Mouse (Mus musculus) heart, embryonic 12.5 days (tissue): ENCODE results near the gene Slc25a51. TPM values are rescaled to one million over a fixed set of nuclear protein-coding genes. Genes with fewer than 3 reads are reported as not detected.

Experiments used
- ATAC-seq: fragments of 200-750 bp; cut with Nextera tagmentation; 2 replicates; pipeline ENCODE4 v1.8.0; 2017; ENCODE audit warnings: moderate TSS enrichment, moderate library complexity; ENCODE audit not compliant: insufficient number of reproducible peaks, low FRiP score
- H3K27ac ChIP-seq: fragments of 300-500 bp; sonication (generic); 2 replicates; pipeline ENCODE4 v1.5.1; 2016; ENCODE audit warnings: mild to moderate bottlenecking, moderate library complexity; ENCODE audit not compliant: poor library complexity, severe bottlenecking
- H3K27me3 ChIP-seq: fragments of 300-500 bp; sonication (generic); replicated peaks from 2 replicates; pipeline ENCODE4 v1.6.1; 2016; ENCODE audit warnings: mild to moderate bottlenecking, moderate library complexity
- H3K36me3 ChIP-seq: fragments of 300-500 bp; sonication (generic); 2 replicates; pipeline ENCODE4 v1.6.1; 2016; ENCODE audit warnings: mild to moderate bottlenecking, moderate library complexity
- H3K4me1 ChIP-seq: fragments of 300-500 bp; sonication (generic); replicated peaks from 2 replicates; pipeline ENCODE4 v1.6.1; 2016; ENCODE audit warnings: mild to moderate bottlenecking
- H3K4me2 ChIP-seq: fragments of 300-500 bp; sonication (generic); 2 replicates; pipeline ENCODE4 v1.6.1; 2016; ENCODE audit warnings: mild to moderate bottlenecking, moderate library complexity
- H3K4me3 ChIP-seq: fragments of 300-500 bp; sonication (generic); 2 replicates; pipeline ENCODE4 v1.5.1; 2016; ENCODE audit warnings: mild to moderate bottlenecking
- H3K9ac ChIP-seq: fragments of 300-500 bp; sonication (generic); 2 replicates; pipeline ENCODE4 v1.6.1; 2016; ENCODE audit warnings: mild to moderate bottlenecking, moderate library complexity
- H3K9me3 ChIP-seq: fragments of 300-500 bp; sonication (generic); replicated peaks from 2 replicates; pipeline ENCODE4 v1.6.1; 2016; ENCODE audit warnings: mild to moderate bottlenecking, moderate library complexity
- WGBS: fragments of 180-500 bp; shearing (Covaris S2); methylation state at CpG from one replicate; pipeline ENCODE4 v1.1.7; 2016; 5-methylcytosine and 5-hydroxymethylcytosine counted together
- polyA plus RNA-seq: library from polyadenylated mRNA; unstranded; fragments of >200 nt; fragmentation: Nextera tagmentation; extraction: Ambion mirVana; gene quantifications from 2 replicates; pipeline ENCODE4 v1.2.1, GENCODE M21; 2016

Gene Slc25a51
- polyA plus RNA-seq, 1 experiment from 2014 or later, result 73.4 TPM

GRCm38 (mm10) chr4:45411181-45411790 is 2.7 kb upstream of the Slc25a51 start:
- Histone ChIP-seq H3K27ac (no peak overlapping the region), H3K9ac (no peak overlapping the region), H3K9me3 (no peaks in the 10 kb centered on the region), H3K4me1 (peaks cover 29% of the 10 kb centered on the region), H3K27me3 (no peaks in the 10 kb centered on the region), H3K4me2 (no peak overlapping the region), H3K36me3 (no peaks in the 10 kb centered on the region), H3K4me3 (no peak overlapping the region)
- ATAC-seq, result no peak
- 87% methylated on average over 8 of the region's 8 CpGs for WGBS

GRCm38 (mm10) chr4:45409270-45409669 is 704 bp upstream of the Slc25a51 start:
- H3K4me2 ChIP-seq, result peak overlapping the region; percentile 73
- peaks cover 38% of the 10 kb centered on the region for H3K4me1 ChIP-seq
- peak overlapping the region; percentile 97 for H3K9ac ChIP-seq
- no peaks in the 10 kb centered on the region for H3K9me3 ChIP-seq
- peaks cover 3% of the 10 kb centered on the region; the same call in 1 of the 2 replicates for H3K36me3 ChIP-seq
- no peaks in the 10 kb centered on the region for H3K27me3 ChIP-seq
- peak overlapping the region; percentile 88 for H3K27ac ChIP-seq
- ATAC-seq, result peak; percentile 77
- peak overlapping the region; percentile 97 for H3K4me3 ChIP-seq
- 1% methylated on average over 10 of the region's 10 CpGs for WGBS

- H3K27me3 ChIP-seq, result no peaks in the 10 kb centered on the region
- WGBS, result 2% methylated on average over 19 of the region's 19 CpGs
- peak overlapping the region; percentile 97 for H3K9ac ChIP-seq
- H3K4me2 ChIP-seq, result peak overlapping the region; percentile 73
- H3K4me1 ChIP-seq, result peaks cover 51% of the 10 kb centered on the region
- H3K36me3 ChIP-seq, result peaks cover 13% of the 10 kb centered on the region
- peak overlapping the region; percentile 97 for H3K4me3 ChIP-seq
- H3K27ac ChIP-seq, result peak overlapping the region; percentile 88
- ATAC-seq, result no peak; the same call in 1 of the 2 replicates
- no peaks in the 10 kb centered on the region for H3K9me3 ChIP-seq
These were observed 747 bp downstream of the Slc25a51 start for GRCm38 (mm10) chr4:45407703-45408334.

DNA sequence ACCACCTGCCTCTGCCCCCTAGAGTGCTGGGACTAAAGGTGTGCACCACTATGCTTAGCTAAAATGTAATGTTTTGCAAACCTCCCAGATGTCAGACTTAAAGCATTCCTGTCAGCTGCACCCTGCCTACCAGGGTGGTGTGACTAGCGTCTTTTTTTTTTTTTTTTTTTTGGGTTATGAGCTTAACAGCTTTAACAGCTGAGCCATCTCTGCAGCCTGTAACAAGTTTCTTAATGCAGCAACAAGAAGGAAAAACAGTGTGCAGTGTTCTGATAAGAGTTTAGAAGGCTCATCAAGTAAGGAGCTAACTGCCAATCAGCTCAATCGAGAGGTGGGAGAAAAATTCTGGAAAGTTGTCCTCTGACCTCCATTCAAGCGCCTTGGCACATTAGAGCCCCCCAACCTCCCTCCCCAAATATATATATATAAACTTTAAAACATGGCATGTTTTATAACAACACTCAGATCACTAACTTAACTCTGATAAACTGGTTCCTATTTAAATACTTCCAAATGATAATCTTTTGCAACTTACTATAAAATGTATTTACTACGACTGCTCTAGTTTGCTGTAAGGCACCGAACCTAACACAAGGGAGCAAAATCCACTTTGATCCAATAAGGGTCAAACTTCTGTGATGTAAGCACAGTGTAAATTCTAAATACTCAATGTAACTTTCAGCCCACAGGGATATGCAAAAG is 1.4 kb downstream of the Slc25a51 start:
- Histone ChIP-seq H3K4me1 (peaks cover 50% of the 10 kb centered on the region), H3K27me3 (no peaks in the 10 kb centered on the region), H3K9me3 (no peaks in the 10 kb centered on the region), H3K9ac (peak overlapping the region; percentile 97), H3K36me3 (peaks cover 18% of the 10 kb centered on the region), H3K27ac (no peak overlapping the region; the same call in 1 of the 2 replicates), H3K4me3 (peak overlapping the region; percentile 97), H3K4me2 (peak overlapping the region; percentile 73)
- no peak for ATAC-seq
- WGBS, result 55% methylated on average over 5 of the region's 5 CpGs

DNA sequence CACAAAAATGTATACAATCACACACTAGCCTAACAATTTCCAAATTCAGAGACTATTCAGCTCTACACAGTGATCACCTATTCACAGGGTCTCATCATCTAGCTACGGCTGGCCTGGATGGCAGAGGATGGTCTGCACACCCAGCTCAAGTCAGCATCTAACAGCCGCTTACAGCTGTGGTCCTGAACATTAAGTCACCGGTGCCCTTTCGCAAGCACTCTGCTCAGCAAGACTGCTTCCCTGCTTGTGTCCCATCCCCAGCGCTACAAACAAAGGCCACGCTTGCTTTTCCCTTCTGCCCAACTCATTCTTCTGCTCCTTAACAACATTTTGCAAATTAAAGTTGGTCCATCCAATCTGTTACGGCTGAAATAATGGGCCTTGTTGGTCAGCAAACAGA is 2.2 kb downstream of the Slc25a51 start:
- H3K27me3 ChIP-seq, result no peaks in the 10 kb centered on the region
- no peak overlapping the region for H3K9ac ChIP-seq
- peak overlapping the region; percentile 73 for H3K4me2 ChIP-seq
- H3K4me1 ChIP-seq, result peaks cover 48% of the 10 kb centered on the region
- peaks cover 24% of the 10 kb centered on the region for H3K36me3 ChIP-seq
- H3K4me3 ChIP-seq, result no peak overlapping the region; the same call in 1 of the 2 replicates
- WGBS, result 88% methylated on average over 7 of the region's 7 CpGs
- H3K27ac ChIP-seq, result no peak overlapping the region; the same call in 1 of the 2 replicates
- no peak for ATAC-seq
- no peaks in the 10 kb centered on the region for H3K9me3 ChIP-seq

GRCm38 (mm10) chr4:45405315-45405714 is 3.3 kb downstream of the Slc25a51 start:
- no peaks in the 10 kb centered on the region for H3K9me3 ChIP-seq
- H3K9ac ChIP-seq, result no peak overlapping the region
- ATAC-seq, result no peak
- no peak overlapping the region for H3K27ac ChIP-seq
- H3K27me3 ChIP-seq, result no peaks in the 10 kb centered on the region
- no peak overlapping the region for H3K4me2 ChIP-seq
- peaks cover 48% of the 10 kb centered on the region for H3K4me1 ChIP-seq
- 70% methylated on average over 7 of the region's 7 CpGs for WGBS
- peaks cover 32% of the 10 kb centered on the region for H3K36me3 ChIP-seq
- no peak overlapping the region for H3K4me3 ChIP-seq

DNA sequence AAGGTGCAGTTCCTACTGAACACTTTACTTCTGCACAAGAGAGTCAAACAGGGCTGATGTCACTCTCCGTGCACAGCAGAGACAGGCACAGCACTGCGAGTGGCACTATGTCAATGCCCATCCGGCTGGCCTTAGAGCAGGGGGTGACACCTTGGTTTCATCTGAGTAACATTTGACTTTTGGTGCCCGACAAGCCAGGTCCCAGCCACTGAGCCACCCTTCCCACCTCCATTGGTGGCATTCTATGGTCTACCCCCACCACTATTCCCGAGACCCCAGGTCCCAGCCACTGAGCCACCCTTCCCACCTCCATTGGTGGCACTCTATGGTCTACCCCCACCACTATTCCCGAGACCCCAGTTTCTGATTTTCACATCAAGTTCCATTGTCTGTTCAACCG is 4.5 kb downstream of the Slc25a51 start:
- Histone ChIP-seq H3K27ac (no peak overlapping the region), H3K4me2 (no peak overlapping the region), H3K27me3 (no peaks in the 10 kb centered on the region), H3K9me3 (no peaks in the 10 kb centered on the region), H3K4me3 (no peak overlapping the region), H3K9ac (no peak overlapping the region), H3K4me1 (peaks cover 45% of the 10 kb centered on the region), H3K36me3 (peaks cover 44% of the 10 kb centered on the region)
- WGBS, result 93% methylated on average over 7 of the region's 7 CpGs
- no peak for ATAC-seq

- Histone ChIP-seq H3K9me3 (no peaks in the 10 kb centered on the region), H3K27me3 (no peaks in the 10 kb centered on the region), H3K27ac (peak overlapping the region; percentile 10; the same call in 1 of the 2 replicates), H3K4me3 (no peak overlapping the region), H3K9ac (0 out of 2 replicates have a peak overlapping the region, but pooled peaks have one; percentile 1), H3K4me2 (no peak overlapping the region), H3K4me1 (peaks cover 48% of the 10 kb centered on the region), H3K36me3 (peaks cover 50% of the 10 kb centered on the region)
- 70% methylated on average over 7 of the region's 7 CpGs for WGBS
- no peak for ATAC-seq
These were observed 5.1 kb downstream of the Slc25a51 start for GRCm38 (mm10) chr4:45403499-45403878.

GRCm38 (mm10) chr4:45402878-45403498 is 5.6 kb downstream of the Slc25a51 start:
- H3K4me3 ChIP-seq, result no peak overlapping the region
- no peaks in the 10 kb centered on the region for H3K27me3 ChIP-seq
- no peak for ATAC-seq
- peak overlapping the region; percentile 10; the same call in 1 of the 2 replicates for H3K27ac ChIP-seq
- H3K4me1 ChIP-seq, result peaks cover 48% of the 10 kb centered on the region
- H3K9ac ChIP-seq, result 0 out of 2 replicates have a peak overlapping the region, but pooled peaks have one; percentile 1
- no peaks in the 10 kb centered on the region for H3K9me3 ChIP-seq
- H3K4me2 ChIP-seq, result no peak overlapping the region
- peaks cover 55% of the 10 kb centered on the region for H3K36me3 ChIP-seq
- WGBS, result 39% methylated on average over 7 of the region's 7 CpGs

DNA sequence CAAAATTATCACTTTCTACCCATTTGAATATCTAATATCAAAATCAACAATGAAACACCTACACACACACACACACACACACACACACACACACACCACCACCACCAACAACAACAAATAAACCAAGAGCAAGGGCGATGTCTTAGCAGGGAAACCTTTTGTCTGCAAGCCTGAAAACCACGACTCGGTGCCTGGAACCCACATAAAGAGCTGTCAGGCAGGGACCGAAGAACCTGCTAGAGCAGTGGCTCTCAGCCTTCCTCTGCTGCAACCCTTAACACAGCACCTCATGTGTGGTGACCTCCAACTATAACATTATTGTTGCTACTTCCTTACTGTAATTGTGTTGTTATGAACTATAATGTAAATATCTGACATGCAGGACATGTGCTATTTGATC is 6.3 kb downstream of the Slc25a51 start:
- H3K4me3 ChIP-seq, result no peak overlapping the region
- H3K27me3 ChIP-seq, result no peaks in the 10 kb centered on the region
- H3K27ac ChIP-seq, result no peak overlapping the region
- no peak overlapping the region for H3K4me2 ChIP-seq
- H3K4me1 ChIP-seq, result peaks cover 42% of the 10 kb centered on the region
- H3K9me3 ChIP-seq, result no peaks in the 10 kb centered on the region
- 92% methylated on average over 4 of the region's 4 CpGs for WGBS
- no peak for ATAC-seq
- H3K36me3 ChIP-seq, result peaks cover 62% of the 10 kb centered on the region
- no peak overlapping the region for H3K9ac ChIP-seq
